Mouse (Mus musculus) cortical plate, adult 2 months (tissue): ENCODE measurements around the gene Insc.

Experiments used
- CTCF ChIP-seq: fragments of 200-500 bp; IDR thresholded peaks from 2 replicates; pipeline ENCODE4 v1.5.1; 2011; ENCODE audit warnings: mild to moderate bottlenecking, control low read depth, low read length; ENCODE audit not compliant: insufficient read depth; ENCODE audit errors: extremely low read depth
- POLR2A ChIP-seq: fragments of 200-500 bp; IDR thresholded peaks from 2 replicates; pipeline ENCODE4 v1.6.1; 2011; ENCODE audit warnings: mild to moderate bottlenecking, low read length, control low read depth; ENCODE audit not compliant: insufficient read depth; ENCODE audit errors: extremely low read depth

DNA sequence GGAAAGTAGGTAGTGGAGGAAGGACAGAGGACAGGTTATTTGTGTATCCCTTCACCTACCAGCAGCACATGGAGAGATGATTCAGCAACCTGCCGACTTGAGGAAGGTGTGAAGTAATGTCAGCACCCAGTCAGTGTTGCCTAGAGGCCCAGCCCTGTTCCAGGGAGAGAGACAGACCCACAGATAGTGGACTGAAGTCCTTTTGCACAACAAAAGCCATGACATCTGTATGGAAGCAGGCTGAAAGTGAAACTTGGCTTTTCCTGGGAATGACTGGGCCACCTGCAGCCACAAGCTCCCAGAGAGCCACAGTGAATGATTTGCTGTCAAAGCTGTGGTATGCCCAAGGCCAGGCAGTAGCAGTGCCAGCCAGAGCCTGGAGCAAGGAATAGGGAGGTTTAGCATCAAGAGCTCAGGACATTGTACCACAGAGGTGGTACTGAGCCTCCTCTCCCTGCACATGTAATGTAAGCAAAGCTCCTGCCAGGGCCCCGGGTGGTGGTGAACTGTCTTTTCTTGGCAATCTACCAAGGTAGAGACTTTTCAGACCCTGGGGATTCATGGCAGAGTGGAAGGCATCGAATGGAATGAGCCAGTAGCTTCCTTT is 1.2 kb downstream of the Insc start:
- TF ChIP-seq CTCF (no peak), POLR2A (no peak)
